Mouse (Mus musculus) midbrain, embryonic 15.5 days (tissue): Measurements from ENCODE around the gene Plbd2. TPM values are rescaled to one million over a fixed set of nuclear protein-coding genes. Genes with fewer than 3 reads are reported as not detected.

Source experiments
- ATAC-seq: fragments of 200-750 bp; cut with Nextera tagmentation; replicated peaks from 2 replicates; pipeline ENCODE4 v1.8.0; 2017; ENCODE audit warnings: moderate TSS enrichment
- H3K27ac ChIP-seq: fragments of 300-500 bp; sonication (generic); 2 replicates; pipeline ENCODE4 v1.5.1; 2015; ENCODE audit warnings: mild to moderate bottlenecking, inconsistent platforms
- H3K27me3 ChIP-seq: fragments of 300-500 bp; sonication (generic); replicated peaks from 2 replicates; pipeline ENCODE4 v1.6.1; 2015; ENCODE audit warnings: inconsistent platforms
- H3K36me3 ChIP-seq: fragments of 300-500 bp; sonication (generic); replicated peaks from 2 replicates; pipeline ENCODE4 v1.6.1; 2015; ENCODE audit warnings: inconsistent platforms
- H3K4me1 ChIP-seq: fragments of 300-500 bp; sonication (generic); 2 replicates; pipeline ENCODE4 v1.6.1; 2015; ENCODE audit warnings: inconsistent platforms
- H3K4me2 ChIP-seq: fragments of 300-500 bp; sonication (generic); 2 replicates; pipeline ENCODE4 v1.6.1; 2015; ENCODE audit warnings: inconsistent platforms, mild to moderate bottlenecking, moderate library complexity
- H3K4me3 ChIP-seq: fragments of 300-500 bp; sonication (generic); 2 replicates; pipeline ENCODE4 v1.5.1; 2015; ENCODE audit warnings: mild to moderate bottlenecking, inconsistent platforms
- H3K9ac ChIP-seq: fragments of 300-500 bp; sonication (generic); 2 replicates; pipeline ENCODE4 v1.6.1; 2015; ENCODE audit warnings: mild to moderate bottlenecking, inconsistent platforms
- H3K9me3 ChIP-seq: fragments of 300-500 bp; sonication (generic); 2 replicates; pipeline ENCODE4 v1.6.1; 2016; ENCODE audit warnings: inconsistent platforms
- WGBS: fragments of 180-500 bp; shearing (Covaris S2); methylation state at CpG from one replicate; pipeline ENCODE4 v1.1.7; 2015; ENCODE audit warnings: mixed read lengths; 5-methylcytosine and 5-hydroxymethylcytosine counted together
- polyA plus RNA-seq: library from polyadenylated mRNA; unstranded; fragments of >200 nt; fragmentation: Nextera tagmentation; extraction: Ambion mirVana; gene quantifications from 2 replicates; pipeline ENCODE4 v1.2.1, GENCODE M21; 2015

The Plbd2 gene
- 36.8 and 37.2 TPM in 2 replicates for polyA plus RNA-seq

- H3K27me3 ChIP-seq = no peaks in the 10 kb centered on the region
- peak within 1 kb of the TSS; percentile 89 for H3K9ac ChIP-seq
- H3K4me1 ChIP-seq = peaks cover 17% of the 10 kb centered on the region
- no peaks in the 10 kb centered on the region for H3K9me3 ChIP-seq
- peak within 1 kb of the TSS; percentile 92 for H3K4me2 ChIP-seq
- 0 out of 2 replicates have a peak within 1 kb of the TSS, but pooled peaks have one; percentile 51 for H3K27ac ChIP-seq
- no peaks in the 10 kb centered on the region for H3K36me3 ChIP-seq
- WGBS = under 1% methylated on average over 48 of the region's 55 CpGs
- peak within 1 kb of the TSS; percentile 90 for H3K4me3 ChIP-seq
- peak; percentile 79 for ATAC-seq
These were observed at the start of gene Plbd2 for GRCm38 (mm10) chr5:120503144-120503795. Plbd2 (minus strand) TSS chr5:120503625.

- Histone ChIP-seq H3K36me3 (no peaks in the 10 kb centered on the region), H3K9me3 (no peaks in the 10 kb centered on the region), H3K4me3 (no peak overlapping the region), H3K27me3 (no peaks in the 10 kb centered on the region), H3K4me2 (no peak overlapping the region), H3K27ac (no peak overlapping the region), H3K9ac (no peak overlapping the region), H3K4me1 (no peaks in the 10 kb centered on the region)
- ATAC-seq = no peak
- 98% methylated on average over 4 of the region's 5 CpGs for WGBS
These were observed 47.2 kb upstream of the Plbd2 start for GRCm38 (mm10) chr5:120550673-120551072.

GRCm38 (mm10) chr5:120550137-120550536 is 46.7 kb upstream of the Plbd2 start:
- H3K9me3 ChIP-seq = no peaks in the 10 kb centered on the region
- no peak for ATAC-seq
- no peaks in the 10 kb centered on the region for H3K36me3 ChIP-seq
- no peak overlapping the region for H3K9ac ChIP-seq
- no peaks in the 10 kb centered on the region for H3K4me1 ChIP-seq
- no peak overlapping the region for H3K4me3 ChIP-seq
- no peak overlapping the region for H3K4me2 ChIP-seq
- WGBS = 88% methylated on average over 5 of the region's 5 CpGs
- no peaks in the 10 kb centered on the region for H3K27me3 ChIP-seq
- H3K27ac ChIP-seq = no peak overlapping the region

- Histone ChIP-seq H3K4me3 (no peak overlapping the region), H3K9ac (no peak overlapping the region), H3K4me1 (no peaks in the 10 kb centered on the region), H3K4me2 (no peak overlapping the region), H3K27me3 (no peaks in the 10 kb centered on the region), H3K36me3 (no peaks in the 10 kb centered on the region), H3K27ac (no peak overlapping the region), H3K9me3 (no peaks in the 10 kb centered on the region)
- ATAC-seq = no peak
- 71% methylated on average over 11 of the region's 11 CpGs for whole genome bisulfite sequencing
These were observed 44.9 kb upstream of the Plbd2 start for GRCm38 (mm10) chr5:120548236-120548850.

GRCm38 (mm10) chr5:120536632-120537031 is 33.2 kb upstream of the Plbd2 start:
- 0 out of 2 replicates have a peak, but pooled peaks cover 7% of the 10 kb centered on the region for H3K4me1 ChIP-seq
- no peaks in the 10 kb centered on the region for H3K9me3 ChIP-seq
- H3K27ac ChIP-seq = no peak overlapping the region
- H3K4me3 ChIP-seq = no peak overlapping the region
- no peak for ATAC-seq
- no peaks in the 10 kb centered on the region for H3K36me3 ChIP-seq
- no peaks in the 10 kb centered on the region for H3K27me3 ChIP-seq
- no peak overlapping the region for H3K9ac ChIP-seq
- WGBS = 64% methylated on average over 5 of the region's 5 CpGs
- H3K4me2 ChIP-seq = no peak overlapping the region

GRCm38 (mm10) chr5:120536046-120536445 is 32.6 kb upstream of the Plbd2 start:
- Histone ChIP-seq H3K27ac (no peak overlapping the region), H3K27me3 (no peaks in the 10 kb centered on the region), H3K36me3 (no peaks in the 10 kb centered on the region), H3K4me1 (0 out of 2 replicates have a peak, but pooled peaks cover 7% of the 10 kb centered on the region), H3K4me2 (no peak overlapping the region), H3K9ac (no peak overlapping the region), H3K9me3 (no peaks in the 10 kb centered on the region), H3K4me3 (no peak overlapping the region)
- ATAC-seq = no peak
- 63% methylated on average over 13 of the region's 13 CpGs for WGBS

GRCm38 (mm10) chr5:120534686-120535075 is 31.3 kb upstream of the Plbd2 start:
- peak overlapping the region; percentile 48 for H3K27ac ChIP-seq
- H3K4me2 ChIP-seq = no peak overlapping the region
- ATAC-seq = 0 out of 2 replicates have a peak, but pooled peaks have one; percentile 22
- H3K27me3 ChIP-seq = no peaks in the 10 kb centered on the region
- 0 out of 2 replicates have a peak, but pooled peaks cover 7% of the 10 kb centered on the region for H3K4me1 ChIP-seq
- no peak overlapping the region for H3K4me3 ChIP-seq
- no peaks in the 10 kb centered on the region for H3K9me3 ChIP-seq
- no peak overlapping the region for H3K9ac ChIP-seq
- no peaks in the 10 kb centered on the region for H3K36me3 ChIP-seq
- WGBS = 50% methylated on average over 2 of the region's 2 CpGs

- ATAC-seq = peak; percentile 67
- H3K9ac ChIP-seq = no peak overlapping the region
- H3K4me2 ChIP-seq = no peak overlapping the region
- no peaks in the 10 kb centered on the region for H3K9me3 ChIP-seq
- WGBS = 50% methylated on average over 15 of the region's 15 CpGs
- 0 out of 2 replicates have a peak, but pooled peaks cover 7% of the 10 kb centered on the region for H3K4me1 ChIP-seq
- no peaks in the 10 kb centered on the region for H3K36me3 ChIP-seq
- no peak overlapping the region for H3K4me3 ChIP-seq
- no peaks in the 10 kb centered on the region for H3K27me3 ChIP-seq
- H3K27ac ChIP-seq = peak overlapping the region; percentile 48
These were observed 30.8 kb upstream of the Plbd2 start for GRCm38 (mm10) chr5:120534071-120534685.

GRCm38 (mm10) chr5:120531631-120532030 is 28.2 kb upstream of the Plbd2 start:
- H3K4me3 ChIP-seq = no peak overlapping the region
- 85% methylated on average over 8 of the region's 8 CpGs for WGBS
- ATAC-seq = no peak

GRCm38 (mm10) chr5:120527296-120527964 is 24.0 kb upstream of the Plbd2 start:
- ATAC-seq = no peak
- Histone ChIP-seq H3K27me3 (no peaks in the 10 kb centered on the region), H3K27ac (no peak overlapping the region), H3K36me3 (no peaks in the 10 kb centered on the region), H3K4me2 (no peak overlapping the region), H3K9ac (no peak overlapping the region), H3K4me1 (no peaks in the 10 kb centered on the region), H3K9me3 (no peaks in the 10 kb centered on the region), H3K4me3 (no peak overlapping the region)
- 84% methylated on average over 16 of the region's 20 CpGs for WGBS

More at GRCm38 (mm10) chr5:120531631-120532030, 28.2 kb upstream of the Plbd2 start:
- no peak overlapping the region for H3K4me2 ChIP-seq
- H3K9me3 ChIP-seq = no peaks in the 10 kb centered on the region
- 0 out of 2 replicates have a peak, but pooled peaks cover 7% of the 10 kb centered on the region for H3K4me1 ChIP-seq
- H3K9ac ChIP-seq = no peak overlapping the region
- no peaks in the 10 kb centered on the region for H3K27me3 ChIP-seq
- H3K27ac ChIP-seq = no peak overlapping the region
- no peaks in the 10 kb centered on the region for H3K36me3 ChIP-seq

GRCm38 (mm10) chr5:120526311-120526710 is 22.9 kb upstream of the Plbd2 start:
- Histone ChIP-seq H3K9ac (no peak overlapping the region), H3K4me3 (no peak overlapping the region), H3K27me3 (no peaks in the 10 kb centered on the region), H3K27ac (no peak overlapping the region), H3K36me3 (no peaks in the 10 kb centered on the region), H3K4me1 (no peaks in the 10 kb centered on the region), H3K9me3 (no peaks in the 10 kb centered on the region), H3K4me2 (no peak overlapping the region)
- WGBS = 83% methylated on average over 11 of the region's 11 CpGs
- ATAC-seq = no peak

- Histone ChIP-seq H3K36me3 (no peaks in the 10 kb centered on the region), H3K4me2 (no peak overlapping the region), H3K4me1 (no peaks in the 10 kb centered on the region), H3K9me3 (no peaks in the 10 kb centered on the region), H3K4me3 (no peak overlapping the region), H3K27me3 (no peaks in the 10 kb centered on the region), H3K27ac (no peak overlapping the region), H3K9ac (no peak overlapping the region)
- 40% methylated on average over 5 of the region's 5 CpGs for WGBS
- ATAC-seq = no peak
These were observed 22.3 kb upstream of the Plbd2 start for GRCm38 (mm10) chr5:120525737-120526136.
